Mouse (Mus musculus) frontal cortex, postnatal 36 days (tissue): ENCODE data around the gene Rdh1.
"Not testable (repeated sequence)": the region's sequence is repeated elsewhere in the genome, so short reads cannot be mapped to it uniquely, and the experiment has no call there.

Source experiments
- DNase-seq, 2 experiments: peaks; one replicate each; pipeline ENCODE4 v3.0.0; 2022; ENCODE audit warnings: low spot score in 2 of 2

Rdh1 gene

DNA sequence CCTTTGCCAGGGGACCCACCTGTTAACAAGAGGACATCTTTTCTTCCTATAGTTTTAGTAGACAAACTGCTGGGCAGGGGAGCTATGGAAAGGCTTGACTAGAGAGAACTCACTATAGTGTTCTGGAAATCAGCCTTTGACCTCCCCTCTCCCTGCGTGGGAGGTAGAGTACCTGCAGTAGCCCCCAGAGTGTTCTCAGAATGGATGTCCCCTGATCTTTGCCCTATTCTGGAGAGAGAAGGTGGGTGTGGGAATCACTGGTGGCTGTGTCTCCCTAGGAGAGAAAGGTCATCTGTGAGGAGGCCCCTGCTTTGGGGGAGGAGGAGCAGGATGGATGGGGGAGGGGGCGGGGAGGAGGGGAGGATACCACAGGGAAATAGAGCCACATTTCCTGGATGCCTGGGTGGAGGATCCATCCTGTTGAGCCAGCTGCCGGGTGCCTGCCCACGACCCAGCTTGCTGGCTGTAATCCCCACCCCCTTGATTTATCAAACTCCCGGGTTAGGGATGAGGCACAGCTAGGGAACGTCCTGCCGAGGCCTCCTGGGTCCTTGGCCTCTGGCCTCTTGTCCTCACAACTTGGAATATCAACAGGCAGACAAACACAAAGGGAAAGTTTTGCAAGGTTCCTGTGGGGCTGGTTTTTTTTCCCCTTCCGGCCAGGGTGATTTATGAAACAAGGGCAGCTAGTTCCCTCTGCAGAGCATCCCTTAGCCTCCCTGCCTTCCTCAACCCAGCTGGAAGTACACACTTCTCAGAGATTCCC, 10.5 kb upstream of the Rdh1 start:
- no peak for DNase-seq

- DNase-seq, result peak in 1 of 2 experiments; percentile 24
Observed at GRCm38 (mm10) chr10:127750136-127750777, 9.3 kb upstream of the Rdh1 start.

- no peak for DNase-seq
Observed at GRCm38 (mm10) chr10:127751548-127751947, 8.0 kb upstream of the Rdh1 start, which contains the start of gene Gpr182. TSS of gene Gpr182 (minus strand) at chr10:127751732.

DNA sequence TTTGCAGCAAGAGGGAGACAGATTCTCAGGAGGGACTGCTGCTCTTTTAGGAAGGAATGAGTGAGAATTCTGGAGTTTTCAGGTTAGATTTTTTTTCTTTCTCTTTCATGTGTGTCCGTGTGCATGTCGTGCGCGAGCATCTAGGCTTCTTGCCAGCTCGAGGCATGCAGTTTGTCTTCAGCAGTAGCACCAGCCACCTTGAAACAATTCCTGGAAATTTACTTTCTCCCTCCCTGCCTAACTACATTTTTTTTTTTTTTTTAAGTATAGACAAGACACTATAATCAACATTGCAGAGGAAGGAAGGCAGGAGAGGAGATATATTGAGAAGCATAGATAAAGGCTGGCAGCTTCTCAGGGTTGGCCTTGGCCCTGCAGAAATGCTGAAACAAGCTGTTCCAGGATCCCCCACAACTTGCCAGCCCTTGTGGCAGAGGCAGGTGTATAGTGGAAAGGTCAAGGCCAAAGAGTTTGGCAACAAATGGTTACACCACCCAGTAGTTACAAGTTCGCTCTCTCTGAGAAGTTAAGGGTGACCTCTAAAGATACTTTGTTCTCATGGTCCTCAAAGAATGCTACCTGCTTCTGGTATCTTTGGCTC, 4.9 kb upstream of the Rdh1 start:
- no peak for DNase-seq

GRCm38 (mm10) chr10:127755246-127755645, 4.3 kb upstream of the Rdh1 start:
- no peak for DNase-seq

DNA sequence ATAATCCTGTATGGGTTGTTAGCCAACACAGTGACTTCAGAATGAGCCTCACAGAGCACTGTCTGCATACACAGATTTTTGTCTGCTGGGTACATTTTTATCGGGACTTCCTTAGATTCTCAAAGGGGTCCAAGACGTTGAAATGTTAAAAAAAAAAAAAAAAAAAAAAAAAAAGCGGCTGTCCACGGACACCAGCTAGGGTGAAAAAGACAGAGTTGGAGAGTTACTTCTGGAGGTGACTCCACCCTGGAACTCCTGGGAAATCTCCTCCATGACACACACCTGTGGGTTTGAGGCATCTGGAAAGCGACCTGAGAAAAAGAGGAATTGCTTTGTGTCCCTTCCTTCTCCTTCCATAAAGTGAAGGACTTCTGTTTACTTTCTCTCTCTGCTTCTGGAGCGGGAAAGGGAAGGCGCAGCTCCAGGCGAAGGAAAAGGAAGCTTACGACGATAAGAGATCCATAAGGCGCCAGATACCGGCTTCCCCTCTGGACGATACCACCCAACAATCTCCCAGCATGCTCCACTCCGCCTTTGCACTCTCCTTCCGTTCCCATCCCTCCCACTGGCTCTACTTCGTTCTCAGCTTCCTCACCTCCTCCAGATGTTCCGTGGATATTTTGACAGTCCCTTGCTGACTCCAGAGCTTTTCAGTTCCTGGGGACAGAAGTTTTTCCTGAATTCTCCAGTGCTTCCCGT, 3.6 kb upstream of the Rdh1 start:
- no peak for DNase-seq

DNA sequence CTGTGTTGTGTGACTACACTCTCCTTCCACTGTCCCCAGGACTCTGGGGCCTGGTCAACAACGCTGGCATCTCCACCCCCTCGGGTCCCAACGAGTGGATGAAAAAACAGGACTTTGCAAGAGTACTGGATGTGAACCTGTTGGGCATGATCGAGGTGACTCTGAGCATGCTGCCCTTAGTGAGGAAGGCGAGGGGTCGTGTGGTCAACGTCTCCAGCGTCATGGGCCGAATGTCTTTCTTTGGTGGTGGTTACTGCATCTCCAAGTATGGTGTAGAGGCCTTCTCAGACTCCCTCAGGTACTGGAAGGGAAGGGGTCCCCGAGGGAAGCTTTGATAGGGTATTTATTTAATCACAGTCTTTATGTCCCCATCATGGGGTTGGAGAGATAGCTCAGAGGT, 3.4 kb downstream of the Rdh1 start:
- DNase-seq, result not testable (repeated sequence)

DNA sequence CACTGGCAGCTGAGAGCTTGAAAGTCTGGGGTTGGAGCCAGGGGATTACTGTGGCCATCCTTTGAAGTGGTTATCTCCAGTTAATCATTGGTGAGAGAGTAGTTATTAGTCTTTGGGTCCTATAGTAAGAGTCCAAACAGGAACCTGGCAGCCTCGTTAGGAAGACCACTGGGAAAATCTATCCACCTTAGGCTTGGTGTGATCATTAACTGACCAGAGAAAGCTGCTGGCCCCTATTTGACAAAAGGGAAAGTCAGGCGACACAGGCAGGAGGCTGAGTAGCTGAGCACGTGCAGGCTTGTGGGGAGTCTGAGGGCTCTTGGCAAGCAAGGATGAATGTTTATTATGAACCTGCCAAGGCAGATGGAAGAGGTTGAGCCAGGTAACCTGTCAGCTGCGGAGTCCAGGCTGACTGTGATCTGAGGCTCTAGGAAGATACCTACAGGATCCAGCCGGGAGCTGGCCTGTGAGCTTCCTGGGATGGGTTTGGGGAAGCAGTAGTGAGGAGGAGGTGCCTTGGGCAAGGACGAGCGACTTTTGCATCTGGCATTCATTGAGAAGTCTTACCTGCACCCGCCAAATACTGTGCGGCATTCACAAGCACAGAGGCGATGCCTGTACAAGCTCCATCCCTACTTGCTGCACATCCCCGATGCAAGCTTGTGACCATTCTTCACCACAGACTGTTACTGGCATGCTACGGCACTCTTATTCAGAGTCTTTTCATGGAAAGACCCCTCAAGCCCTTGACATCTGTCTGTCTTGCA, 4.6 kb downstream of the Rdh1 start:
- no peak for DNase-seq

DNA sequence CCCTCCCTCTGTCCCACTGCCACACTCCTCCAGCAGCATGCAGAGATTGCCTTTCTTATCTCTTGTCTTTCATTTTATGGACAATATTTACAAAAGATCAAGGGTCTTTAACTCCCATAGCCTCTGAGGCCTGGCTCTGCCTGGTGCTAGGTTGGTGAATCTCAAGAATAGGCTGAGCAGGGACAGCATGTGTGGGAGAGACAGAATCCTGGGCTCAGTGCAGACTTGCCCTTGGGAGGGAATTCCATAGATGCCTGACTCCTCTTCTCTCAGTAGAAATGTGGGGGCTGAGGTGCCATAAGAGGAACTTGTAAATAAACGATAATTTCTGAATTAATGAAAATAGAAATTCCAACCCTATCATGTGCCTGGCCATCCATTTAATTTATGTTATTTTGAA, 7.0 kb downstream of the Rdh1 start:
- DNase-seq, result no peak

DNA sequence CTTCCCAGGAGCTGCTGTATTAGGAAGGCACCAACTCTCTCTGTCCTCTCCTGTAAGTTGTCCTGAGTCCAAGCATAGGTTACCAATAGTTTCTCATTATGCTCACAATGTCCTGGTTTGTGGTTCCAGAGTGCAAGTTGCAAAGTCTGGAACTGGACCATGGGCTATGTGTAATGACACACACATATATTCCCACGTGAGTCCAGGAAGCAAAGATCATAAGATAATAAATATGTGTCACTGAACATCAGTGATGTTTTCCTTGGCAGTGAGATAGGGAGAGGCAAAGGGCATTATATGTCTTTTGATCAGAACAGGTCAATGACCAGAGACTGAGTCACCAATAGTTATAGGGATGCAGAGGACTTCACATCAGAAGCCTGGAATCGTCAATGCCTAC, 16.5 kb downstream of the Rdh1 start, which contains the start of gene Rdh9:
Gene Rdh9, plus strand, starts transcription at position 376 of the 400 bp plus-strand sequence.
- no peak for DNase-seq

DNA sequence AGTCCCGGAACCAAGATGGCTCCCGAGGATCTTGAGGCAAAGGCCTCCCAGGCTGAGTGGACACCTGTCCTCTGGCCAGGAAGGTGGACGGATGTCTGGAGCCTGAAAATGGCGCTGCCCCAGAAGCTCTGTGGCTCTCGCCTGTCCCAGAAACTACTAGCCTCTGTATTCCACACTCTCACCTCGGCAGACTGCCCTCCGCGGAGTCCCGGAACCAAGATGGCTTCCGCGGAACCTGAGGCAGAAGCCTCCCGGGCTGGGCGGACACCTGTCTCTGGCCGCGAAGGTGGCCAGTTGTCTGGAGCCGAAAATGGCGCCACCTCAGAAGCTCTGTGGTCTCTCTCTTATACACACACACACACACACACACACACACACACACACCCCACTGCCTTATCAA, 22.8 kb downstream of the Rdh1 start:
- DNase-seq, result not testable (repeated sequence)

DNA sequence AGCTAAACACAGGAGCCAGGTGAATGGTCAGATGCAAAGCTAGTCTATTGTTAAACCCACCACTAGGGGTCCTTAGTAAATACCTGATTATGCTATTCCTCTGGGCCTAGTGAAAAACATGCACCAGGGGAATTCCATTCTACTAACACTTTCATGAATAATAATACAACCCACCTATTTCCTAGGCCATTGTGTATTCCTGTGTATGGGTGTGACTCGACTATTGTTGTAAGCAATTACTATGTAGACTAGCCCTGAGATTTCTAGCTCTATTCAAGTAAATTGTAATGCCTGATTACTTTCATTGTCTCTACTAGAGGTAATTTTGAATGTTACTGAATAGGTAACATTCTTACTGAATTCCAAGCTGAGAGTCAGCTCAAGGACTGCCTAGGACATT, 25.9 kb downstream of the Rdh1 start:
- DNase-seq, result not testable (repeated sequence)

DNA sequence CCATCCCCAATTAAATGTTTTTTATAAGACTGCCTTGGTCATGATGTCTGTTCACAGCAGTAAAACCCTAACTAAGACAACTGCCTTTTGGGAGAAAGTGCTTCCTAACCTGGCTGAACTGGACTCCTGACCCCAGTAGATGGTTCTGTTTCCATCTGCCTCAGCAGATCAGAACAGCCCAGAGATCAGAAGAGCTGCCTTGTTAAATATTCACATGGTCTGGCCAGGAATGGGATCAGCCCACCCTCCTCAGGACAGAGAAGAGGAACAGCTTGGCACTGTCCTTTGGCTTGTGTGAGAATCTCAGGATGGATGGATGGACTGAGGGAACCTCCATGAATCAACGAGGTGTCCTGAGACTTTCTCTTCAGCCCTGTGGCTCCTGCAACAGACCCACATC, 39.8 kb downstream of the Rdh1 start:
- DNase-seq, result no peak

DNA sequence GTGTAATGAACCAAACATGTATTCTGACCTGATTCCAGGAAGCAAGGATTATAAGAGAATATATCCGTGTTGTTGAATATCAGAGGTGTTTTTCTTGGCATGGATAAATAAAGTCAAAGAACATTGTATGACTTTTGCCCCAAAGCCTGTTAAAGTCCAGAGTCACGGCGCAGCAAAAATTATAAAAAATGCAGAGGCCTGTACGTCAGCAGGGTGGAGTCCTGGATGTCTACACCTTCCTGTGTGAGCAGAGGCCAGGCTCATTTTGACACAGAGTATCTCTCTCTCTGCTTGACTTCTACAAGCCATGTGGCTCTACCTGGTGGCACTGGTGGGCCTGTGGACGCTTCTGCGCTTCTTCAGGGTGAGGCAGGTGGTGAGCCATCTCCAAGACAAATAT, 41.4 kb downstream of the Rdh1 start, which contains the start of gene Rdh16:
Gene Rdh16, plus strand, starts transcription at position 262 of the 400 bp plus-strand sequence.
- no peak for DNase-seq

DNA sequence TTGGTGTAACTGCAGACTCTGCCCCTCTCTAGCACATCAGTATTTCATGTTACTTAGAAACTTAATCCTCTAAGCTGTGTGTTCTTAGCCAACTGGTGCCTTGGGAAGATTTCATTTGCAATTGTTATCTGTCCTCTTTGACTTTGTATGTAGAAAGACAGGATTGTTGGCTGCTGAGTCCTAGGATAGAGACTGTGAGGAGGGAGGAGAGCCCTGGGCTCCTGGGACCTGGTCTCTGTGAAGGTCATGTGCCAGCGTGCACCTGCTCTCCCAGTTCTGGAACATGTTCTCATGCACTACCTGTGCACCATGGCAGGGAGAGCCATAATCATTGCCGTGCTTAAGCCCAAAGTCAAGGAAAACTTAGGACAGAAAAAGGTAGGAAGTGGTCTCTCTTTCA, 42.1 kb downstream of the Rdh1 start:
- no peak for DNase-seq

- DNase-seq, result no peak
Observed at GRCm38 (mm10) chr10:127802236-127802635, 42.7 kb downstream of the Rdh1 start.

GRCm38 (mm10) chr10:127804416-127804815, 44.9 kb downstream of the Rdh1 start:
- no peak for DNase-seq

DNA sequence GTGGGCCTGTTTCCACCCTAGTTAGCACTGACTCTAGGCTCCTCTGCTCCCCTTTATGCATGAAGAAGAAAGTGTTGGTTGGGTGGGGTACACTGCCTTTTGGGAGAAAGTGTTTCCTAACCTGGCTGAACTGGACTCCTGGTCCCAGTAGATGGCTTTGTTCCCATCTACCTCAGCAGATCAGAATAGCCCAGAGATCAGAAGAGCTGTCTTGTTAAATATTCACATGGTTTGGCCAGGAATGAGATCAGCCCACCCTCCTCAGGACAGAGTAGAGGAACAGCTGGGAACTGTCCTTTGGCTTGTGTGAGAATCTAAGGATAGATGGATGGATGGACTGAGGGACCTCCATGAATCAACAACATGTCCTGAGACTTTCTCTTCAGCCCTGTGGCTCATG, 56.4 kb downstream of the Rdh1 start:
- no peak for DNase-seq

GRCm38 (mm10) chr10:127817268-127817910, 57.9 kb downstream of the Rdh1 start:
- not testable (repeated sequence) for DNase-seq
